Mouse (Mus musculus) olfactory bulb, adult 2 months (tissue): ENCODE data around the gene Mrps21.

Experiments
- CTCF ChIP-seq: fragments of 200-500 bp; IDR thresholded peaks from 2 replicates; pipeline ENCODE4 v1.5.1; 2012; ENCODE audit warnings: low read depth, mild to moderate bottlenecking, low read length, moderate library complexity; ENCODE audit not compliant: insufficient read depth
- POLR2A ChIP-seq: fragments of 200-500 bp; IDR thresholded peaks from 2 replicates; pipeline ENCODE4 v1.6.1; 2012; ENCODE audit warnings: mild to moderate bottlenecking, low read depth, low read length, moderate library complexity; ENCODE audit not compliant: insufficient read depth

DNA sequence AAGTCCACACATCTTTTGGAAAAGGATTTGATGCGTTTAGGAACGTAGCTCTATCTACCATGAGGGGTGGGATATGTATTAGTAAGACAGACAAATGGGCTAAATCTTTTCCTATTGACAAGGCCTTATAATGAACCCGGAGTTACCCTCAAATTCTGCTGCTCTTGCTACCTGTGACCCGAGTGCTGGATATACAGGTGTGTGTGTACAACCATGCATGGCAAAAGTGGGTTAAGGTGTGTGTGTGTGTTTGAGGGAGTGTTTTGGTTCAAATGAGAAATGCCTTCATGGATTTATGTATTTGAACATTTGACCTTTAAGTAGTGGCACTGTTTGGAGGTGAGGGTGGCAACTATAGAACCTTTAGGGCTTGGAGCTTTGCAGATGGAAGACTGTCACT lies 42.3 kb downstream of the Mrps21 start:
- TF ChIP-seq CTCF (no peak), POLR2A (no peak)
